Mouse (Mus musculus) kidney, postnatal 4 days (tissue): ENCODE measurements at regions not wholly inside any gene's neighbourhood (a gene's known extent, or its start where the extent isn't known, plus 50 kb on each side); places are given as distances from the start of the nearest gene placed in this dataset.
A peak's percentile ranks its signal among the peaks of the same experiment; 100 is the strongest.

Experiments
- DNase-seq, 2 experiments: peaks; one replicate each; pipeline ENCODE4 v3.0.0; 2021; ENCODE audit warnings: mixed read lengths in 2 of 2

GRCm38 (mm10) chr1:52302557-52302956, 69.5 kb upstream of the Gls start:
- DNase-seq, result peak; percentile 85

DNA sequence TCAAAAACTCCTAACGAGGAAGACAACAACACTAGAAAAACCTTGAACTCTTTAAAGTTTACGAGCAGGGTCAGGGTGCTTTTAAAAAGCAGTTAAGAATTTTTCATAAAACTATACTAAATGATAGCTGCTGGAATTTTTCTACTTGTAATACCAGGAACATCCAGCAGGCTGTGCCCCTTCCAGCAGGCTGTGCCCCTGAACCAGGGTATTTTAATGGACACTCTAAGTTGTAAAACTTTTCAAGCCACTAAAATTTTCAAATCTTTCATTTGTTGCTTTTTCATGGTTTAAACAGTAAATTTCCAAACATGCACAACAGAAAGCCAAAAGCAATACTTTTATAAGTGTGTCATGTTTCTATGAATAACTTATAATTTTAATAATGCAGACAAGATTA, 68.2 kb upstream of the Gls start:
- peak; percentile 20 to 28 for DNase-seq

DNA sequence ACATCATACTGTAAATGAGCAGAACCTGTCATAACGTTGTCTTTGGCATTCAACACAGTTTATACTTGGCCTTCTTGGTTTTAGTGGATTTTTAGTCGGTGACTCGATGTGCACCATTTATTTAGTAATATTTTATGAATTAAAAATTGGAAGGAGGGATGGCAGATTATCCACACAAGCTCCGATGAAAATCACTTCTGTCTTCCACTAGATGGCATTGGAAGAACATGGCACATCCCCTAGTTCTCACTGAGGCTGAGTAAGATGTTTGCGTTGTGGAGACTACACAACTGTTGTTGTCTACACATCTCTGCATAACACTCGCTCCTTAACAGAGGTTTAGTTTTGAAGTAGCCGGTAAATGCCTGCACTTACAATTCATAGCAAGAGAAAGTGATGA, 66.5 kb upstream of the Gls start:
- no peak for DNase-seq

DNA sequence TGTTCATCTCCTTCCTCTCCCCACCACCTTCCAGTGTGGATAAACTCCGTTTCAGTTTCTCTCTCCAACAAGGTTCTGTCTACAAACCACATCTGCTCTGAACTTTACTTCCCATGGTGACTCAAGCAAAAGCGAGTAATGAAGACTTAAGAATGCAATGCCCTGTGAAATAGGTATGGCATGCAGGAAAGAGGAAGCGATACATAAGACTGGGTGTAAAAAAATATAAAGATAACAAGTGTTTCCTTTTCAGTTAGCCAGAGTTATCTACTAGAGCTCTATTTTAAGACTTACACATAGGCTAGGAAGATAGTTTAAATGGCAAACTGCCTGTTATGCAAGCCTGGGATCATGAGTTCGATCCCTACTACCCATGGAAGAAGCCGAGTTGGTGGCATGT, 65.3 kb upstream of the Gls start:
- DNase-seq, result no peak

- no peak for DNase-seq
Measured at GRCm38 (mm10) chr1:52296178-52296577, 63.1 kb upstream of the Gls start.

DNA sequence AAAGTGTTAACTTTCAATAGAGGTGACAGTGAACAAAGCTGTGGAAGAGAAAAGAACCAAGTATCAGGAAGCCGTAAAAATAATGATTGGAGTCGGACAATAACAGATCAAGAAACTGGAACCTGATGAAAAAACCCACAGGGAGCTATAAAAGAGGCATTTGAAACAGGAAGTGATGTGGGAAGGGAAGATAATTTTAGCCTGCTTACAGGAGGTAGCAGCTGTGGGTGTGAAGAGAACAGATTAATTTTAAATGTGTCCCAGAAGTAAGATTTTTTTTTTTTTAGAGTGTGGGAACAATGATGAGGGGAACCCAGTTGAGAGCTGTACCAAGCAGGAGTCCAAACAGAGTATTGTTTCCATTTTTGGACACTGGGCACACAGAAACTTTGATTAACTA, 61.5 kb upstream of the Gls start:
- no peak for DNase-seq

DNA sequence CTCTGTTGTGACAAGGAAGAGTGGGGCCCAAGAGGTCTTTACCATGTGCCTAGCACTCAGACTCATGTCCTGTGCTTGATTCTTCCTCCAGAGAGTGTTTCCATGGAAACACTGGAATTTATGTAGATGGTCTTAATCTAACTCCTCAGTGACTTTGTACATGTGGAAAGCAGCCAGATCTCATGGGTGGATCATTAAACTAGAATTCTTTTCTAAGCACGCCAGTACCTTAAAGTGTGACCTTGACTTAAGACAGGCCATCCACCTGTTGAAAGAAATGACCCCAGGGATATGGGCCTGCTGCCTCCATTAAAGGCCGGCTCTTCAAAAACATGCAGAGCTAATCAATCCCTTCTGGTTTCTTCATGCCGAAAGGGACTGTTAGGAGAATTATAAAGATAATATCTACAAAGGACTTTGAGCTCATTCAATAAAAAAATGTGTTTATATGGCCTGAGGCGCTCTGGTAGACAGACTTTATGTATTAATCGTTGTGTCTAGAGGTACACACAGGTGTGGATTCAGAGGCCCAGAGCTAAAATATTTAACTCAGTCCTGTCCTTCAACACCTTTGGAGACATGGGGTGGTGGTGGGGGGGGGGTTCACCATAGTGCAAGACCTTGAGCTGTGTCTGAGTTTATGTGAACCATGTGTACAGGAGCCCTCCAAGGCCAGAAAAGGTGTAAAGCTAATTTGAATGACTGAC, 60.5 kb upstream of the Gls start:
- DNase-seq, result peak in 1 of 2 experiments; percentile 16
